Mouse (Mus musculus): ENCODE data around the gene Ddost. TPM values are rescaled to one million over a fixed set of nuclear protein-coding genes. Genes with fewer than 3 reads are reported as not detected.

Gene Ddost
- polyA plus RNA-seq, 1 experiment from 2014 or later, result 214 TPM

DNA sequence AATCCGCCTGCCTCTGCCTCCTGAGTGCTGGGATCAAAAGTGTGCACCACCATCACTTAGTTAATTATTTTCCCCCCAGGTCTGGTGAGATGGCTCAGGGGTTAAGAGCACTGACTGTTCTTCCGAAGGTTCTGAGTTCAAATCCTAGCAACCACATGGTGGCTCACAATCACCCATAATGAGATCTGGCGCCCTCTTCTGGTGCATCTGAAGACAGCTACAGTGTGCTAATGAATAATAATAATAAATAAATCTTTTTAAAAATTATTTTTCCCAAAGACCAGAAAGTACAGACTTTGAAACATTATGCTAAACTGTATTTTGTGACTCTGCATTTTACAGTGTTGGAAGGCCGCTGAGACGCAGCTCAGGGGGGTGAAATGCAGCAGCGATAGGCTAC, 31.1 kb downstream of the Ddost start:
- ATAC-seq (ENCODE audit: low FRiP score), result no peak
- Histone ChIP-seq H3K9ac (ENCODE audit: low read depth, low read length) (no peak overlapping the region), H3K4me1 (replicated peaks; ENCODE audit: control insufficient read depth, insufficient read depth, low read length) (no peaks in the 10 kb centered on the region), H3K9me3 (ENCODE audit: control insufficient read depth, low read length) (no peaks in the 10 kb centered on the region), H3K4me3 (ENCODE audit: low read depth, low read length) (no peak overlapping the region), H3K4me2 (replicated peaks; ENCODE audit: low read depth, low read length) (no peak overlapping the region), H3K36me3 (ENCODE audit: control insufficient read depth, insufficient read depth, low read length) (no peaks in the 10 kb centered on the region), H3K27ac (ENCODE audit: low read depth, low read length) (no peak overlapping the region), H3K27me3 (ENCODE audit: control insufficient read depth, insufficient read depth, low read length) (0 out of 2 replicates have a peak, but pooled peaks cover 2% of the 10 kb centered on the region)
- no peak for DNase-seq (ENCODE audit: low spot score)
- 87% methylated on average over 6 of the region's 6 CpGs for WGBS

DNA sequence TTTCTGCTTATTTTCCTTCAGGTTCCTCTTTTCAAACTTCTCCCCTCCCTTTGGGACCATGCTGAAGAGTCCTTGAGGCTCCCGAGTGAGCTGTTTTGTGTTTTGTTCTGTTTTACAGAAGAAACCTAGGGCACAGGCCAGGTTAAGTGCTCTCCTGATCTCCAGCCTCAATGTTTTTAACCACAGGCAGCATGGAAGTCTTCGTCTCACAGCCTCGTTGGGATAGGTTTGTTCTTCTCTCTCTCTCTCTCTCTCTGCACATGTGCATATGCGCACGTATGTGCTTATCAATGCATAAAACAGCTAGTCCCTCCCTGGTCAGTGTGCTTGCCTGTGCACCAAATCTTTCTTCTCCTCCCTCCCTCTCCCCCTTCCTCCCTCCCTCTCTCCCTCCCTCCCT, 32.3 kb downstream of the Ddost start:
- Histone ChIP-seq H3K4me2 (replicated peaks; ENCODE audit: low read depth, low read length) (no peak overlapping the region), H3K4me1 (replicated peaks; ENCODE audit: control insufficient read depth, insufficient read depth, low read length) (no peaks in the 10 kb centered on the region), H3K27me3 (ENCODE audit: control insufficient read depth, insufficient read depth, low read length) (0 out of 2 replicates have a peak, but pooled peaks cover 2% of the 10 kb centered on the region), H3K9ac (ENCODE audit: low read depth, low read length) (no peak overlapping the region), H3K36me3 (ENCODE audit: control insufficient read depth, insufficient read depth, low read length) (no peaks in the 10 kb centered on the region), H3K27ac (ENCODE audit: low read depth, low read length) (no peak overlapping the region), H3K9me3 (ENCODE audit: control insufficient read depth, low read length) (no peaks in the 10 kb centered on the region), H3K4me3 (ENCODE audit: low read depth, low read length) (no peak overlapping the region)
- WGBS, result 78% methylated on average over 5 of the region's 5 CpGs
- no peak for ATAC-seq (ENCODE audit: low FRiP score)
- DNase-seq (ENCODE audit: low spot score), result no peak

DNA sequence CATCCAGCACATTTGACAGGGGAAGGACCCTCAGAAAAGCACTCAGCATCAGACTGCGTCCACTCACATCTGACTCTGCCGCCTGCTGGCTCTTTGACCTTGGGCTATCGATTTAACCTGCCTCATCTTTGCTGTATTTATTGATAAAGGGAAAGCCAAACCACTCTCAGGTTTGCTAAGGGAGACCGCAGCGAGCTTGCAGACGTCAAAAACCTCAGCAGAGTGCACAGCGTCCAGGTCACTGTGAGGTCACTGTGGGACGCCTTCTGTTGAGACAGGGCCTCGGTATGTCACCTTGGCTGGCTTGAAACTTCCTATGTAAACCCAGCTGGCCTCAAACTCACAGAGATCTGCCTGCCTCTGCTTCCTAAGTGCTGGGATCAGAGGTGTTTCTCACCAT, 32.8 kb downstream of the Ddost start:
- Histone ChIP-seq H3K36me3 (ENCODE audit: control insufficient read depth, insufficient read depth, low read length) (no peaks in the 10 kb centered on the region), H3K27ac (ENCODE audit: low read depth, low read length) (no peak overlapping the region), H3K27me3 (ENCODE audit: control insufficient read depth, insufficient read depth, low read length) (no peaks in the 10 kb centered on the region), H3K4me3 (ENCODE audit: low read depth, low read length) (no peak overlapping the region), H3K9ac (ENCODE audit: low read depth, low read length) (no peak overlapping the region), H3K4me1 (replicated peaks; ENCODE audit: control insufficient read depth, insufficient read depth, low read length) (no peaks in the 10 kb centered on the region), H3K9me3 (ENCODE audit: control insufficient read depth, low read length) (no peaks in the 10 kb centered on the region), H3K4me2 (replicated peaks; ENCODE audit: low read depth, low read length) (no peak overlapping the region)
- DNase-seq (ENCODE audit: low spot score) (no peak), ATAC-seq (ENCODE audit: low FRiP score) (no peak)
- WGBS, result 79% methylated on average over 9 of the region's 9 CpGs

DNA sequence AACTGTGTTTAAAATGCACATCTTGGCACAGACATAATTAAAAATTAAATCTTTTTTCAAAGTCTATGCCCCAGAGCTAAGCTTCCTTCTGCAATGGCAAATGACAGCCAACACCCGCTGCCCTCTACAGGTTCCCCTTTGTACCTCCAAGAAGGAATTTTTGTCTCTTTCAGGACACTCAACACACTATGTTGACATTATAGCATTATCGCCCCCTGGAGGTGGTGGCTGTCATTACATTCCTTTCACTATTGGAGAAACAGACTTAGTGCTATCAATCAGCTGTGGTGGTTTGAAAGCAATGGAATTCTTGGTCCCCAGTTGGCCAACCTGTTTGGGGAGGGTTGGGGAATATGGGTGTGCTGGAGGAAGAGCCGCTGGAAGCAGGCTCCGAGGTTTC, 35.4 kb downstream of the Ddost start:
- Histone ChIP-seq H3K4me3 (ENCODE audit: low read depth, low read length) (no peak overlapping the region), H3K9me3 (ENCODE audit: control insufficient read depth, low read length) (no peaks in the 10 kb centered on the region), H3K27me3 (ENCODE audit: control insufficient read depth, insufficient read depth, low read length) (no peaks in the 10 kb centered on the region), H3K4me1 (replicated peaks; ENCODE audit: control insufficient read depth, insufficient read depth, low read length) (no peaks in the 10 kb centered on the region), H3K36me3 (ENCODE audit: control insufficient read depth, insufficient read depth, low read length) (no peaks in the 10 kb centered on the region), H3K9ac (ENCODE audit: low read depth, low read length) (no peak overlapping the region), H3K4me2 (replicated peaks; ENCODE audit: low read depth, low read length) (no peak overlapping the region), H3K27ac (ENCODE audit: low read depth, low read length) (no peak overlapping the region)
- DNase-seq (ENCODE audit: low spot score) (peak; percentile 61), ATAC-seq (ENCODE audit: low FRiP score) (no peak)
- 42% methylated on average over 4 of the region's 4 CpGs for WGBS

DNA sequence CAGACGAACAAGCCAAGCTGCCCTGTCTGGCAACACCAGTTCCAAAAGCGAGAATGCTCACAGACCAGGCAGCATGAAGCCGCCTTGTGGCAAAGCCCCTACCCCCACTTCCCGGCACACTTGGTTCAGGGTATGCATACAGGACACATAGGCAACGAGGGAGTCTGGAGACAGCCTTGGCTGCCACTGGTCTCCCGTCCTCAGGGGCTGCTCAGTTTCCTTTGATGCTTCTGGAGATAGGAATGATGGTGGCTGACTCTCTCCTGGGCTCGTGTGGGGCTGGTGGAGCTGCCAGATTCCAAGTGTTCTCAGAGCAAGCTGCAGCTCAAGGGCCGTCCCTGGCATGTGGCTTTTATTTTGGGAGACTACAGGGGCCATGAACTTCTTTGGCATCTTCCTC, 36.9 kb downstream of the Ddost start:
- Histone ChIP-seq H3K36me3 (ENCODE audit: control insufficient read depth, insufficient read depth, low read length) (no peaks in the 10 kb centered on the region), H3K4me1 (replicated peaks; ENCODE audit: control insufficient read depth, insufficient read depth, low read length) (no peaks in the 10 kb centered on the region), H3K4me3 (ENCODE audit: low read depth, low read length) (no peak overlapping the region), H3K9me3 (ENCODE audit: control insufficient read depth, low read length) (no peaks in the 10 kb centered on the region), H3K27ac (ENCODE audit: low read depth, low read length) (no peak overlapping the region), H3K27me3 (ENCODE audit: control insufficient read depth, insufficient read depth, low read length) (no peaks in the 10 kb centered on the region), H3K9ac (ENCODE audit: low read depth, low read length) (no peak overlapping the region), H3K4me2 (replicated peaks; ENCODE audit: low read depth, low read length) (no peak overlapping the region)
- DNase-seq (ENCODE audit: low spot score) (no peak), ATAC-seq (ENCODE audit: low FRiP score) (no peak)
- 69% methylated on average over 8 of the region's 8 CpGs for WGBS

DNA sequence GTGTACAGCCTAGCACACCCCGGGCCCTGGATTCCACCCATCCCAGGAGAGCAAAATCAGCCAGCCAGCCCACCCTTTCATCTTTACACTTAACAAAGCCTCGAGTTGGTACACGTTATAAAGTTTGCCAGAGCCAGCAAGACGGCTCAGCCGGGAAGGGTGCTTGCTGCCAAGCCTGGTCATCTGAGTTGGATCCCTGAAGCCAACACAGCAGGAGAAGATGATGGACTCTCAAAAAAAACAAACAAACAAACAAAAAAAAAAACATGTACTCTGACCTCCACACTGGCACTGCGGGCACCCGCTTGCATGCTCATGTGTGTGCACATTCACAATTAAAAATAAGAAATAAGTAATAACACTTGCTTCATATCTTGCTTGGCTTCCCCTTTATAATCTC, 37.5 kb downstream of the Ddost start:
- no peaks in the 10 kb centered on the region for H3K27me3 ChIP-seq (ENCODE audit: control insufficient read depth, insufficient read depth, low read length)
- H3K4me2 ChIP-seq (replicated peaks; ENCODE audit: low read depth, low read length), result no peak overlapping the region
- 76% methylated on average over 7 of the region's 7 CpGs for WGBS
- no peaks in the 10 kb centered on the region for H3K9me3 ChIP-seq (ENCODE audit: control insufficient read depth, low read length)
- H3K36me3 ChIP-seq (ENCODE audit: control insufficient read depth, insufficient read depth, low read length), result no peaks in the 10 kb centered on the region
- no peak overlapping the region for H3K4me3 ChIP-seq (ENCODE audit: low read depth, low read length)
- no peak overlapping the region for H3K27ac ChIP-seq (ENCODE audit: low read depth, low read length)
- ATAC-seq (ENCODE audit: low FRiP score), result no peak
- H3K4me1 ChIP-seq (replicated peaks; ENCODE audit: control insufficient read depth, insufficient read depth, low read length), result no peaks in the 10 kb centered on the region
- DNase-seq (ENCODE audit: low spot score), result no peak
- H3K9ac ChIP-seq (ENCODE audit: low read depth, low read length), result no peak overlapping the region

DNA sequence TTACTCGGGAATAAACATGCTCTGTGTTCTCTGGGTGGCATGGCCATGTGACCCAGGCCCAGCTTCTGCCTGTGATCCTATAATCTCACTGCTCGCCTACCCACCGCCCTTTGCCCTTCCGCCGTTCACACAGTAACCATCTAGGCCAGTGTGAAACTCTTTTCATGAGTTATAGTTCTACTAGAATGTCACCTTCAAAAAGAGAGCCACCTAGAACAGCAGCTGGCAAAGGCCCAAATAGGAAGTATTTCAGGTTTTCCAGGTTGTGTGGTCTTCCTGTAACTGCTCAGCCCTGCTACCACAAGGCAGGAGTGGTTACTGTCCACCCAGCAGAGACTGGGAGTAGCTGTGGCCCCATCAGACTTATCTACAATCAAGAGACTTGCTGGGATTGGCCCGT, 38.2 kb downstream of the Ddost start:
- no peaks in the 10 kb centered on the region for H3K27me3 ChIP-seq (ENCODE audit: control insufficient read depth, insufficient read depth, low read length)
- DNase-seq (ENCODE audit: low spot score) (no peak), ATAC-seq (ENCODE audit: low FRiP score) (no peak)
- H3K4me2 ChIP-seq (replicated peaks; ENCODE audit: low read depth, low read length), result no peak overlapping the region
- no peak overlapping the region for H3K4me3 ChIP-seq (ENCODE audit: low read depth, low read length)
- H3K4me1 ChIP-seq (replicated peaks; ENCODE audit: control insufficient read depth, insufficient read depth, low read length), result no peaks in the 10 kb centered on the region
- 90% methylated on average over 6 of the region's 6 CpGs for WGBS
- H3K36me3 ChIP-seq (ENCODE audit: control insufficient read depth, insufficient read depth, low read length), result no peaks in the 10 kb centered on the region
- H3K27ac ChIP-seq (ENCODE audit: low read depth, low read length), result no peak overlapping the region
- H3K9ac ChIP-seq (ENCODE audit: low read depth, low read length), result no peak overlapping the region
- no peaks in the 10 kb centered on the region for H3K9me3 ChIP-seq (ENCODE audit: control insufficient read depth, low read length)

DNA sequence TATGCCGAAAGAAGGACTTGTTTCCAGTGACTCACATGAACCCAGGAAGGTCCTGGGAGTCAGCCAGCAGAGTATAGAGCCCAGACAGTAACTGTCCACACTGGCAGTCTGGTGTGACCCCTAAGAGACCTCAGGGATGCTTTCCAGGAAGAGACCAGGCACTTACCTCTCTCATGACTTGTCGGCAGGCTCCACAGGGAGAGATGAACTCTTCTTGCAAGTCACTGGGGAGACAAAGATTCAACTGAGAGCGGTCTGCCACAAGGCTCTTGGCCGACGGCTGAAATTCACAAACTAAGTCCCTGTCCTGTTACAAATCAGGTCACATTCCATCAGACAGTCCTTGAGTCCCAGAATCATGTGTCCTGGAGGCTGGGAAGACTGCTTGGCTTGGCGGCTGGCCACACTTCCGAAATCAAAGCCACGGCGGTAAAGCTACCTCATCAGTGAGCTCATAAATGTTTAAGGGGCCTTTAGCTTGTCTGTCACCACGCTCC, 38.9 kb downstream of the Ddost start:
- Histone ChIP-seq H3K9ac (ENCODE audit: low read depth, low read length) (no peak overlapping the region), H3K4me3 (ENCODE audit: low read depth, low read length) (no peak overlapping the region), H3K36me3 (ENCODE audit: control insufficient read depth, insufficient read depth, low read length) (no peaks in the 10 kb centered on the region), H3K27me3 (ENCODE audit: control insufficient read depth, insufficient read depth, low read length) (no peaks in the 10 kb centered on the region), H3K9me3 (ENCODE audit: control insufficient read depth, low read length) (no peaks in the 10 kb centered on the region), H3K4me1 (replicated peaks; ENCODE audit: control insufficient read depth, insufficient read depth, low read length) (no peaks in the 10 kb centered on the region), H3K27ac (ENCODE audit: low read depth, low read length) (no peak overlapping the region), H3K4me2 (replicated peaks; ENCODE audit: low read depth, low read length) (no peak overlapping the region)
- no peak for DNase-seq (ENCODE audit: low spot score)
- no peak for ATAC-seq (ENCODE audit: low FRiP score)
- 81% methylated on average over 10 of the region's 10 CpGs for WGBS

DNA sequence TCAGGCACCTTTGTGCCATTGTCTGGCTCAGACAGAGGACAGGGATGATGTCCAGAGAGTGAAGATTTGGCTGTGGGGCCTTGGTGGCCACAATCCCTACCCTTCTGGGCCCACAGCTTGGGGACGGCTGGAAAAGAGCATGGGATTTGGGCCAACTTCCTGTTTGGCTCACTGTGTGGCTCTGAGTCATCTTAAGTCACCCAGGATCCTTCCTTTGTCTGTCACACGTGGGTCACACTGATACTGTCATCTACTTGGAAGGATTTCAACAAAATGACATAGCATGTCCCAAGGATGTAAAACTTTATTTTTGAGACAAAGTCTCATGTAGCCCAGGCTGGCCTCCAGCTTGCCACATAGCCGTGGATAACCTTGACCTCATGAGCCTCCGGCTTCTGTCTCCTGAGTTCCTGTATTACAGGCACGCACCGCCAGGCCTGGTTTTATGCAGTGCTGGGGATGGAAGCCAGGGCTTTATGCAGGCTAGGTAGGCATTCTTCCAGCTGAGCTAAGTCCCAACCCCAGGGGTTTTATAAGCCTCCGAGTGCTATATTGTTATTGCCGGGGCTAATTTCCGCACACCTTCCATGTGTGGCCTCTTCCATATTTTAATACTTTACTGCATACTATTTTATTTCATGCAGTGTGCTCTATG, 40.5 kb downstream of the Ddost start:
- Histone ChIP-seq H3K4me2 (replicated peaks; ENCODE audit: low read depth, low read length) (no peak overlapping the region), H3K36me3 (ENCODE audit: control insufficient read depth, insufficient read depth, low read length) (no peaks in the 10 kb centered on the region), H3K4me1 (replicated peaks; ENCODE audit: control insufficient read depth, insufficient read depth, low read length) (no peaks in the 10 kb centered on the region), H3K27me3 (ENCODE audit: control insufficient read depth, insufficient read depth, low read length) (no peaks in the 10 kb centered on the region), H3K4me3 (ENCODE audit: low read depth, low read length) (no peak overlapping the region), H3K27ac (ENCODE audit: low read depth, low read length) (no peak overlapping the region), H3K9me3 (ENCODE audit: control insufficient read depth, low read length) (no peaks in the 10 kb centered on the region), H3K9ac (ENCODE audit: low read depth, low read length) (no peak overlapping the region)
- WGBS, result 83% methylated on average over 9 of the region's 9 CpGs
- no peak for DNase-seq (ENCODE audit: low spot score)
- ATAC-seq (ENCODE audit: low FRiP score), result no peak
